Mouse (Mus musculus) hematopoietic stem cell, adult 5-6 weeks (primary cell): ENCODE measurements around the gene Gm21900. TPM values are rescaled to one million over a fixed set of nuclear protein-coding genes. Genes with fewer than 3 reads are reported as not detected.
"Not testable (repeated sequence)": the region's sequence is repeated elsewhere in the genome, so short reads cannot be mapped to it uniquely, and the experiment has no call there.

Experiments
- ATAC-seq, 2 experiments: fragments of 125-278 bp in 1 of 2; replicated peaks in 1 of 2; 2 replicates each; pipeline ENCODE4 v1.8.0; 2016 to 2017; ENCODE audit warnings: inconsistent platforms in 2 of 2, mild to moderate bottlenecking in 2 of 2, moderate number of reproducible peaks in 2 of 2, low read depth in 1 of 2, moderate TSS enrichment in 1 of 2; ENCODE audit not compliant: low FRiP score in 2 of 2, poor library complexity in 2 of 2, severe bottlenecking in 2 of 2, insufficient read depth in 1 of 2, low TSS enrichment in 1 of 2
- total RNA-seq: library from RNA; stranded (forward); fragments of 172-1452, 232-1000 nt; gene quantifications from 2 replicates; pipeline ENCODE4 v1.2.3, GENCODE M21; 2017

The Gm21900 gene
- not detected in 2 replicates for total RNA-seq

GRCm38 (mm10) chrY:10616061-10616460, at the start of gene Gm21900:
Gene Gm21900 (plus strand): TSS chrY:10616361.
- ATAC-seq: not testable (repeated sequence)

DNA sequence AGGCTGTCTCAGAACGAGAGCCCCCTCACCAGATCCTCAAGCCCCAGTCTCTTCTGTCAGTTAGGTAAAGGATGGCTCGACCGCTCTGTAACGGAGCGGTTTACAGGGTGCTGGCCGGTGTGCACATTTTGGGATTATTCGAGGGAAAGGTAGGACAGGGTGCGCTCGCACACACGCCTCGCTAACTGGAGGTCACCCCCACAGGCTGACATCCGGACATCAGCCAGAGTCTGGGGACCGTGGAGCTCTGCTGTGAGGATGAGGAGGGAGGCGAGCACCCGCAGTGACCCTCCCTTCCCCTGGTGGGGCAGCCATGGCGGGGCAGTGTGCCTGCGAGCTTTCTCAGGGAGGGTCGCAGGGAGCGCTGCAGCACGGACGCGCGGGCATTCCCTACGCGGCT, 27.4 kb downstream of the Gm21900 start:
- peak; percentile 14 to 17; a peak in 2 of 4 replicates for ATAC-seq

Other genes with a start within 250 kb of the Gm21900 start
- gene Gm28510, start 203.6 kb upstream of the Gm21900 start, total RNA-seq: not detected in 2 replicates
- not detected in 2 replicates for gene Gm20737, start 80.3 kb upstream of the Gm21900 start, total RNA-seq
- gene Gm21775, start 62.9 kb upstream of the Gm21900 start, total RNA-seq: not detected in 2 replicates
- gene Gm20777, start 136.1 kb downstream of the Gm21900 start, total RNA-seq: not detected in 2 replicates